Mouse (Mus musculus): ENCODE measurements at regions not wholly inside any gene's neighbourhood (a gene's known extent, or its start where the extent isn't known, plus 50 kb on each side); places are given as distances from the start of the nearest gene placed in this dataset.

GRCm38 (mm10) chr10:37271967-37272366 lies 133.2 kb upstream of the Marcks start:
- no peaks in the 10 kb centered on the region for H3K27me3 ChIP-seq (replicated peaks)
- H3K4me1 ChIP-seq (ENCODE audit: control insufficient read depth in 1 of 2, insufficient read depth in 2 of 2): peaks cover 0 to 8% of the 10 kb centered on the region in 2 experiments; a peak in 2 of 4 replicates
- H3K4me3 ChIP-seq (replicated peaks in 1 of 3; ENCODE audit: low read depth in 2 of 3, low read length in 2 of 3, poor library complexity in 1 of 3): no peak overlapping the region
- in situ Hi-C loops (cut with MboI; ENCODE audit: low pct_ligation_motif_present, low pct_unique_long_range_greater_than_20kb, low sequenced_read_pairs) (no loop called here), dilution Hi-C loops (cut with MboI; ENCODE audit: extremely low pct_ligation_motif_present, extremely low pct_unique_long_range_greater_than_20kb, low sequenced_read_pairs) (no loop called here)
- H3K4me2 ChIP-seq (ENCODE audit: insufficient read depth, low read depth, poor library complexity, severe bottlenecking): no peak overlapping the region
- no peak overlapping the region for H3K27ac ChIP-seq (ENCODE audit: insufficient read depth, low read depth)
- DNase-seq (ENCODE audit: extremely low read depth): no peak
- H3K9ac ChIP-seq (ENCODE audit: insufficient read depth, low read depth): no peak overlapping the region
- H3K36me3 ChIP-seq (replicated peaks in 1 of 2; ENCODE audit: control insufficient read depth in 1 of 2, insufficient read depth in 1 of 2, low read length in 1 of 2): no peaks in the 10 kb centered on the region
- no peaks in the 10 kb centered on the region for H3K79me2 ChIP-seq (replicated peaks; ENCODE audit: control insufficient read depth, extremely low read depth, insufficient read depth, poor library complexity, severe bottlenecking)
- TF ChIP-seq MAX (IDR thresholded peaks at IDR 0.05; ENCODE audit: low read length) (no peak), USF2 (conservative IDR thresholded peaks at IDR 0.05; ENCODE audit: low read depth, low read length) (no peak), IRF4 (IDR thresholded peaks at IDR 0.05; ENCODE audit: low read depth, low read length) (no peak), GABPA (IDR thresholded peaks at IDR 0.05; ENCODE audit: insufficient replicate concordance, low read depth, low read length) (no peak), USF1 (IDR thresholded peaks at IDR 0.05; ENCODE audit: low read depth, low read length) (no peak), JUND (conservative IDR thresholded peaks at IDR 0.05; ENCODE audit: low read depth, low read length) (no peak), POLR2AphosphoS2 (IDR thresholded peaks at IDR 0.05; ENCODE audit: low read depth, low read length) (no peak), ETS1 (conservative IDR thresholded peaks at IDR 0.05; ENCODE audit: low read depth, low read length) (no peak), ZC3H11A (IDR thresholded peaks at IDR 0.05; ENCODE audit: low read depth, low read length) (no peak), E2F4 (IDR thresholded peaks at IDR 0.05; ENCODE audit: insufficient replicate concordance, low read depth, low read length) (no peak), UBTF (IDR thresholded peaks at IDR 0.05; ENCODE audit: low read depth, low read length) (no peak), TCF12 (IDR thresholded peaks at IDR 0.05; ENCODE audit: low read depth, low read length) (no peak), MAFK (IDR thresholded peaks at IDR 0.05; ENCODE audit: insufficient replicate concordance, low read length) (no peak), MEF2A (IDR thresholded peaks at IDR 0.05; ENCODE audit: borderline replicate concordance, low read depth, low read length) (no peak), EP300 (IDR thresholded peaks at IDR 0.05; ENCODE audit: low read length) (no peak), MAZ (IDR thresholded peaks at IDR 0.05; ENCODE audit: low read depth, low read length) (no peak), NRF1 (IDR thresholded peaks at IDR 0.05; ENCODE audit: low read depth, low read length) (no peak), CTCF (conservative IDR thresholded peaks at IDR 0.05 in 1 of 2, IDR thresholded peaks at IDR 0.05 in 1 of 2; ENCODE audit: low read depth in 2 of 2, low read length in 2 of 2) (no peak)
- no peaks in the 10 kb centered on the region for H3K9me3 ChIP-seq (replicated peaks; ENCODE audit: low read length)

DNA sequence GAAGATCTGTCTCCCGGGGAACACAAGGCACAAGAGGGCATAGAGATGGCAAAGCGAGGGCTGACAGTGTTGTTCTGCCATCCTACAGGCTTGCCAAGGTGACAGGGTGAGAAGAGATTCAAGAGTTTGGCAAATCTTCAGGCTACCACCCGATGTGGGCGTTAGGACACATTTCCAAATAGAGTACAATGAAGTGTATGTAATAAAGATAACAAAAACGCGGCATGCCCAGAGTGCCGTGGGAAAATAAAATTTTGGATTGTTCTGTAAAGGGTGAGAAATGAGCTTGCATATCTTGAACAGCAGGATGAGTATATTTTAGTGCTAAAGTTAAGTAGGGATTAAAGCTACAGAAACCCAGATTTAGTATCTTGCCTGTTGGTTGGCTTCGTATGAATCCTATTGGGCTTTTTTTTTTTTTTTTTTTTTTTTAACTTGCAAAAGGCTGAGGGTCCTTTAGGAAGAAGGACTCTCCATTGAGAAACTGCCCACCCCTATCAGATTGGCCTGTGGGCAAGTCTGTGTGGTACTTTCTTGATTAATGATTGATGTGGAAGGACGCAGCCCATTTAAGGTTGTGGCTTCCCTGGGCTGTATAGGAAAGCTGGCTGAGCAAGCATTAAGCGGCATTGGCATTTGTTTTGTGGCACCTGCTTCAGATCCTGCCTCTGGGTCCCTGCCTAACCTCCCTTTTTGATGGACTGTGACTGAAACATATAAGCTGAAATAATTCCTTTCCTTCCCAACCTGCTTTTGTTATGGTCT lies 131.7 kb upstream of the Marcks start:
- dilution Hi-C loops (cut with MboI; ENCODE audit: extremely low pct_ligation_motif_present, extremely low pct_unique_long_range_greater_than_20kb, low sequenced_read_pairs) (no loop called here), in situ Hi-C loops (cut with MboI; ENCODE audit: low pct_ligation_motif_present, low pct_unique_long_range_greater_than_20kb, low sequenced_read_pairs) (no loop called here)
- no peak overlapping the region for H3K9ac ChIP-seq (ENCODE audit: insufficient read depth, low read depth)
- H3K79me2 ChIP-seq (replicated peaks; ENCODE audit: control insufficient read depth, extremely low read depth, insufficient read depth, poor library complexity, severe bottlenecking): no peaks in the 10 kb centered on the region
- H3K9me3 ChIP-seq (replicated peaks; ENCODE audit: low read length): no peaks in the 10 kb centered on the region
- no peak overlapping the region for H3K4me2 ChIP-seq (ENCODE audit: insufficient read depth, low read depth, poor library complexity, severe bottlenecking)
- no peak overlapping the region for H3K27ac ChIP-seq (ENCODE audit: insufficient read depth, low read depth)
- H3K4me3 ChIP-seq (replicated peaks in 1 of 3; ENCODE audit: low read depth in 2 of 3, low read length in 2 of 3, poor library complexity in 1 of 3): no peak overlapping the region
- H3K36me3 ChIP-seq (replicated peaks in 1 of 2; ENCODE audit: control insufficient read depth in 1 of 2, insufficient read depth in 1 of 2, low read length in 1 of 2): no peaks in the 10 kb centered on the region
- peaks cover 0 to 8% of the 10 kb centered on the region in 2 experiments; a peak in 2 of 4 replicates for H3K4me1 ChIP-seq (ENCODE audit: control insufficient read depth in 1 of 2, insufficient read depth in 2 of 2)
- TF ChIP-seq ZNF384 (IDR thresholded peaks at IDR 0.05; ENCODE audit: low read depth, low read length): 0 out of 2 replicates have a peak, but pooled peaks have one; percentile 21
- TF ChIP-seq USF1 (IDR thresholded peaks at IDR 0.05; ENCODE audit: low read depth, low read length): no peak
- DNase-seq (ENCODE audit: extremely low read depth): no peak
- H3K27me3 ChIP-seq (replicated peaks): no peaks in the 10 kb centered on the region

All from CH12.LX (cell line).